13 mouse cellular contexts compared by ENCODE assay signal in genomic region chr8:79620489-79621276, GRCm38 (mm10). TPM values are rescaled to one million over a fixed set of nuclear protein-coding genes. Genes with fewer than 3 reads are reported as not detected.
DNase-seq lines count a peak whose midpoint lies in the region; ATAC-seq and TF ChIP-seq lines count a peak whose summit lies in the region.
"Had no signal": no experiment of that assay in that cellular context is flagged by ENCODE, and none has a peak within 500 bp of the region (broad histone marks: within the 10 kb centered on the region; RNA-seq: fewer than 3 reads in every experiment).

No protein-coding gene starts in this region.

- H3K9ac ChIP-seq in midbrain, embryonic 16.5 days (ENCODE audit: low read depth, low read length): no peak overlapping the region
- no peak overlapping the region for H3K9ac ChIP-seq in heart, embryonic 15.5 days
- H3K9ac ChIP-seq in stomach, embryonic 16.5 days (ENCODE audit: low read length): no peak overlapping the region
- H3K9ac ChIP-seq: forebrain, embryonic 13.5 days; hindbrain, embryonic 14.5 days; liver, embryonic 15.5 days; midbrain, embryonic 12.5 days had no signal

- peaks cover 5% of the 10 kb centered on the region for H3K4me1 ChIP-seq in kidney, adult 2 months (ENCODE audit: control insufficient read depth, insufficient read depth, low read length)
- H3K4me1 ChIP-seq in midbrain, embryonic 10.5 days: peaks cover 17% of the 10 kb centered on the region
- peaks cover 2% of the 10 kb centered on the region; the same call in 1 of the 2 replicates for H3K4me1 ChIP-seq in midbrain, embryonic 16.5 days (ENCODE audit: control insufficient read depth, insufficient read depth, low read length)
- peaks cover 32% of the 10 kb centered on the region for H3K4me1 ChIP-seq in heart, embryonic 15.5 days (replicated peaks)
- peaks cover 15% of the 10 kb centered on the region for H3K4me1 ChIP-seq in stomach, embryonic 16.5 days (ENCODE audit: control insufficient read depth, insufficient read depth, low read length)
- H3K4me1 ChIP-seq: forebrain, embryonic 13.5 days had no signal

- H3K4me3 ChIP-seq in kidney, adult 2 months (ENCODE audit: insufficient read depth, low read depth, low read length): no peak overlapping the region
- no peak overlapping the region for H3K4me3 ChIP-seq in midbrain, embryonic 10.5 days
- no peak overlapping the region for H3K4me3 ChIP-seq in midbrain, embryonic 16.5 days (ENCODE audit: low read depth, low read length)
- H3K4me3 ChIP-seq in heart, embryonic 15.5 days: no peak overlapping the region
- no peak overlapping the region for H3K4me3 ChIP-seq in stomach, embryonic 16.5 days (replicated peaks; ENCODE audit: low read length)
- H3K4me3 ChIP-seq: forebrain, embryonic 13.5 days; liver, embryonic 15.5 days; midbrain, embryonic 12.5 days had no signal

- no peak for TF ChIP-seq CTCF in kidney, adult 2 months (conservative IDR thresholded peaks at IDR 0.05; ENCODE audit: insufficient read depth, insufficient read length, low read depth, low read length)

- WGBS in kidney, adult 2 months: 67% methylated on average over 9 of the region's 9 CpGs
- 51% methylated on average over 9 of the region's 9 CpGs for WGBS in midbrain, embryonic 10.5 days
- WGBS in midbrain, embryonic 16.5 days: 34% methylated on average over 9 of the region's 9 CpGs
- WGBS in heart, embryonic 15.5 days: 29% methylated on average over 9 of the region's 9 CpGs
- 37% methylated on average over 9 of the region's 9 CpGs for WGBS in stomach, embryonic 16.5 days

- TF ChIP-seq POLR2A in kidney, adult 2 months (IDR thresholded peaks at IDR 0.05; ENCODE audit: low read depth, low read length): no peak

- no peak overlapping the region for H3K27ac ChIP-seq in kidney, adult 2 months (ENCODE audit: insufficient read depth, low read depth, low read length)
- H3K27ac ChIP-seq in midbrain, embryonic 10.5 days (replicated peaks): peak overlapping the region; percentile 28; the same call in 1 of the 2 replicates
- H3K27ac ChIP-seq in midbrain, embryonic 16.5 days (ENCODE audit: low read length): no peak overlapping the region
- peak overlapping the region; percentile 87 for H3K27ac ChIP-seq in heart, embryonic 15.5 days
- H3K27ac ChIP-seq in stomach, embryonic 16.5 days (ENCODE audit: low read length): peak overlapping the region; percentile 44
- H3K27ac ChIP-seq: forebrain, embryonic 13.5 days; hindbrain, embryonic 14.5 days; midbrain, embryonic 12.5 days had no signal

- no peaks in the 10 kb centered on the region for H3K9me3 ChIP-seq in midbrain, embryonic 10.5 days (replicated peaks)
- no peaks in the 10 kb centered on the region for H3K9me3 ChIP-seq in midbrain, embryonic 16.5 days (replicated peaks; ENCODE audit: control insufficient read depth, low read length, poor library complexity, severe bottlenecking)
- H3K9me3 ChIP-seq in heart, embryonic 15.5 days (replicated peaks): no peaks in the 10 kb centered on the region
- no peaks in the 10 kb centered on the region for H3K9me3 ChIP-seq in stomach, embryonic 16.5 days (replicated peaks; ENCODE audit: control insufficient read depth, low read length)
- H3K9me3 ChIP-seq: forebrain, embryonic 13.5 days; liver, embryonic 15.5 days; midbrain, embryonic 12.5 days had no signal

- H3K27me3 ChIP-seq in kidney, adult 2 months (replicated peaks; ENCODE audit: control insufficient read depth, insufficient read depth, low read length): no peaks in the 10 kb centered on the region
- H3K27me3 ChIP-seq in midbrain, embryonic 10.5 days (ENCODE audit: low read depth, poor library complexity, severe bottlenecking): no peaks in the 10 kb centered on the region
- H3K27me3 ChIP-seq in midbrain, embryonic 16.5 days (ENCODE audit: control insufficient read depth, insufficient read depth, low read depth, low read length): no peaks in the 10 kb centered on the region
- no peaks in the 10 kb centered on the region for H3K27me3 ChIP-seq in heart, embryonic 15.5 days
- no peaks in the 10 kb centered on the region for H3K27me3 ChIP-seq in stomach, embryonic 16.5 days (ENCODE audit: control insufficient read depth, insufficient read depth, low read length)
- H3K27me3 ChIP-seq: forebrain, embryonic 13.5 days; liver, embryonic 15.5 days; midbrain, embryonic 12.5 days had no signal

- H3K36me3 ChIP-seq in kidney, adult 2 months (ENCODE audit: control insufficient read depth, insufficient read depth, low read length): no peaks in the 10 kb centered on the region
- no peaks in the 10 kb centered on the region for H3K36me3 ChIP-seq in midbrain, embryonic 10.5 days
- H3K36me3 ChIP-seq in midbrain, embryonic 16.5 days (ENCODE audit: control insufficient read depth, insufficient read depth, low read length): no peaks in the 10 kb centered on the region
- H3K36me3 ChIP-seq in heart, embryonic 15.5 days: no peaks in the 10 kb centered on the region
- no peaks in the 10 kb centered on the region for H3K36me3 ChIP-seq in stomach, embryonic 16.5 days (ENCODE audit: control insufficient read depth, insufficient read depth, low read length)
- H3K36me3 ChIP-seq: liver, embryonic 15.5 days; midbrain, embryonic 12.5 days had no signal

- H3K4me2 ChIP-seq in midbrain, embryonic 16.5 days (ENCODE audit: low read length): no peak overlapping the region
- no peak overlapping the region for H3K4me2 ChIP-seq in heart, embryonic 15.5 days
- H3K4me2 ChIP-seq in stomach, embryonic 16.5 days (ENCODE audit: low read depth, low read length): no peak overlapping the region
- H3K4me2 ChIP-seq: forebrain, embryonic 13.5 days; hindbrain, embryonic 14.5 days; midbrain, embryonic 12.5 days had no signal

- DNase-seq in kidney, adult 2 months: peak; percentile 28
- no peak for DNase-seq in kidney, postnatal 10 days
- DNase-seq in midbrain, embryonic 10.5 days (ENCODE audit: low spot score): no peak
- no peak for DNase-seq in gastrocnemius, adult 18-20 months (ENCODE audit: low spot score)
- DNase-seq: cerebellum, adult 11 months; gastrocnemius, postnatal 10 days had no signal

- no peak for ATAC-seq in midbrain, embryonic 16.5 days
- ATAC-seq in heart, embryonic 15.5 days (replicated peaks; ENCODE audit: insufficient number of reproducible peaks, insufficient read depth, low FRiP score, low read depth): no peak
- ATAC-seq in stomach, embryonic 16.5 days (ENCODE audit: insufficient read depth, low FRiP score): peak; percentile 44; the same call in 1 of the 2 replicates
- ATAC-seq: forebrain, embryonic 13.5 days had no signal

RNA-seq across cellular contexts. Expression of gene Otud4, which starts 18.7 kb away (rescaled TPM):
- 14.0 and 19.1 TPM in 2 replicates for polyA plus RNA-seq in kidney, adult 2 months (2012; rRNA removed)
- polyA plus RNA-seq in midbrain, embryonic 10.5 days (2016; fragmentation: Nextera tagmentation; extraction: Ambion mirVana): 15.3 and 15.4 TPM in 2 replicates
- polyA plus RNA-seq in midbrain, embryonic 16.5 days (2015; fragmentation: Nextera tagmentation; extraction: Ambion mirVana): 9.7 and 10.2 TPM in 2 replicates
- polyA plus RNA-seq in heart, embryonic 15.5 days (2015; fragmentation: Nextera tagmentation; extraction: Ambion mirVana): 11.6 and 13.3 TPM in 2 replicates
- polyA plus RNA-seq in stomach, embryonic 16.5 days (2015; fragmentation: Nextera tagmentation; extraction: Ambion mirVana): 11.5 and 12.3 TPM in 2 replicates
- total RNA-seq in gastrocnemius, adult 18-20 months (2021): 10 to 100 TPM; 42.1 to 44.2 TPM

Comparison
In these comparisons a context has a peak if more than half of its experiments do, and no peak if none do; other contexts are left out.
1. H3K27ac ChIP-seq: peak in midbrain, embryonic 10.5 days (single experiment), heart, embryonic 15.5 days (single experiment) and stomach, embryonic 16.5 days (single experiment); none in kidney, adult 2 months (single experiment) and midbrain, embryonic 16.5 days (single experiment).